Mouse (Mus musculus) G1E (cell line): ENCODE measurements around the gene Gemin4. TPM values are rescaled to one million over a fixed set of nuclear protein-coding genes. Genes with fewer than 3 reads are reported as not detected.

Experiments
- ATAC-seq: 2 replicates; pipeline ENCODE4 v1.8.0; 2016; ENCODE audit warnings: mild to moderate bottlenecking; ENCODE audit not compliant: insufficient number of reproducible peaks, poor library complexity, low FRiP score, severe bottlenecking; ENCODE audit errors: extremely low read depth
- DNase-seq: peaks from one replicate; pipeline ENCODE4 v3.0.0; 2012; ENCODE audit warnings: low spot score
- H3K27me3 ChIP-seq: 2 replicates; pipeline ENCODE4 v1.6.1; 2012; ENCODE audit warnings: mild to moderate bottlenecking, low read length, inconsistent platforms; ENCODE audit not compliant: insufficient read depth
- H3K36me3 ChIP-seq: replicated peaks from 2 replicates; pipeline ENCODE3; 2012; ENCODE audit warnings: mild to moderate bottlenecking, inconsistent platforms
- H3K4me1 ChIP-seq: 2 replicates; pipeline ENCODE4 v1.6.1; 2012; ENCODE audit warnings: low read depth, low read length, inconsistent platforms, mixed read lengths; ENCODE audit not compliant: insufficient read depth
- H3K4me3 ChIP-seq: 2 replicates; pipeline ENCODE4 v1.5.1; 2012; ENCODE audit warnings: low read depth, mild to moderate bottlenecking, inconsistent platforms, low read length, moderate library complexity, mixed read lengths
- H3K9me3 ChIP-seq: replicated peaks from 2 replicates; pipeline ENCODE4 v1.6.1; 2012; ENCODE audit warnings: inconsistent platforms
- CTCF ChIP-seq: IDR thresholded peaks from 2 replicates; pipeline ENCODE4 v1.5.1; 2012; ENCODE audit warnings: low read depth, low read length, inconsistent platforms, mixed read lengths
- GATA1 ChIP-seq: IDR thresholded peaks from 2 replicates; pipeline ENCODE4 v1.6.1; 2012; ENCODE audit warnings: borderline replicate concordance, low read length, inconsistent platforms, mixed read lengths
- GATA2 ChIP-seq: IDR thresholded peaks from 2 replicates; pipeline ENCODE4 v1.6.1; 2012; ENCODE audit warnings: low read depth, low read length, inconsistent platforms, borderline replicate concordance
- POLR2AphosphoS5 ChIP-seq: IDR thresholded peaks from 2 replicates; pipeline ENCODE4 v1.6.1; 2012; ENCODE audit warnings: low read depth, low read length, inconsistent platforms; ENCODE audit not compliant: insufficient replicate concordance
- TAL1 ChIP-seq: conservative IDR thresholded peaks from 2 replicates; pipeline ENCODE4 v1.6.1; 2012; ENCODE audit warnings: low read depth, low read length, inconsistent platforms, mixed read lengths
- polyA plus RNA-seq: library from polyadenylated mRNA; stranded (reverse); fragments of >175 nt; gene quantifications from 2 replicates; pipeline ENCODE4 v1.2.3, GENCODE M21; 2012
- total RNA-seq, 2 experiments: library from RNA; stranded (forward) in 1 of 2; stranded (reverse) in 1 of 2; fragments of 200-1000 nt in 1 of 2; fragments of >200 nt in 1 of 2; fragmentation: Nextera tagmentation in 1 of 2; gene quantifications; 2 replicates each; pipeline ENCODE4 v1.2.3; 2014 to 2017

Gemin4 gene
- total and polyA plus RNA-seq, 3 experiments, result 4.7 to 21.9 (median 19.1) TPM

DNA sequence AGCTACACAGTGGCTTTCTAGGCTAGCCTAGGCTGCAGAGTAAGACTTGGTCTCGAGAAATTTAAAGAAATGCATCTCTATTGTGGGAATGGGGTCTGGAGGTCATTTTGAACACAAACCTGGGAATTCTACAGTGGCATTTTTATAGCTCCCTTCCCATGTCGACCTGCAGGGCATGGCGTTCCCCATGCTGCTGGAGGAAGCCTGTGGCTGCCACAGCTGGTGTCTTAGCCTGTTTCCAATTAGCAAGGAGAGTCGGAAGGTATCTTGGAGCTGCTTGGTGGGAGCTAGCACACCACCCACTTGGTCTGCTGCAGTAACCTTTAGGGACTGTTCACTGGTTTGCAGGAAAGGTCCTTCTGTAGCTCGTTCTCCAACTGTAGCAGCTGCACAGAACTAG lies 38.7 kb upstream of the Gemin4 start:
- Histone ChIP-seq H3K36me3 (peaks cover 52% of the 10 kb centered on the region), H3K4me3 (no peak overlapping the region), H3K27me3 (no peaks in the 10 kb centered on the region), H3K9me3 (no peaks in the 10 kb centered on the region), H3K4me1 (no peaks in the 10 kb centered on the region)
- ATAC-seq (no peak), DNase-seq (no peak)
- no peak for TF ChIP-seq TAL1
- TF ChIP-seq GATA1, result no peak
- no peak for TF ChIP-seq CTCF
- no peak for TF ChIP-seq POLR2AphosphoS5
- TF ChIP-seq GATA2, result no peak

DNA sequence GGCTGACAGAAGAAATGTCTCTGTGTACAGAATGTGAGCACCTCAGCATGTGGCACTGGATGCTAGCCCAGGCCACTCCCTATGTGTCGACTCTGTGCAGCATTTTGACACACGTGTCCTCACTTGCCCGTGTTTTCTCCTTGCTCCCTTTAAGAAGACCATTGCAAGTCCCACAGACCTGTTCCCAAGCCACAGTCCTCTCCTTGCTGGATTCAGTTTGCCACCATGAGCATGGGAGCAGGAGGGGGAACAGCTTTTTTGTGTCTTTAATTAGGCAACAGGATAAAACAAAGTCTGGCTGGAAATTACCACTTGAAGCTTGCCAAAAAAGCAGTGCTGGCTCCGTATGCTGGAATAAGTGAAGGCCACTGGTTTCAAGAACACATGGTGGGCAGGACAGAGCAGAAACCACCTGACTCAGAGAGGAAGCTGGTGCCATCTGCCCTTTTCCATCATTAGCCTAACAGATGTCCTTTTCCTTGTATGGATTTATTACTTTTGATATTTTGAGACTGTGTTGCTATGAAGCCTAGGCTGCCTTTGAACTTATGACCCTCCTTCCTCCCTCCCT lies 38.1 kb upstream of the Gemin4 start:
- DNase-seq (no peak), ATAC-seq (no peak)
- Histone ChIP-seq H3K4me3 (no peak overlapping the region), H3K36me3 (peaks cover 54% of the 10 kb centered on the region), H3K4me1 (no peaks in the 10 kb centered on the region), H3K9me3 (no peaks in the 10 kb centered on the region), H3K27me3 (no peaks in the 10 kb centered on the region)
- no peak for TF ChIP-seq TAL1
- TF ChIP-seq GATA2, result no peak
- no peak for TF ChIP-seq CTCF
- no peak for TF ChIP-seq POLR2AphosphoS5
- TF ChIP-seq GATA1, result no peak

DNA sequence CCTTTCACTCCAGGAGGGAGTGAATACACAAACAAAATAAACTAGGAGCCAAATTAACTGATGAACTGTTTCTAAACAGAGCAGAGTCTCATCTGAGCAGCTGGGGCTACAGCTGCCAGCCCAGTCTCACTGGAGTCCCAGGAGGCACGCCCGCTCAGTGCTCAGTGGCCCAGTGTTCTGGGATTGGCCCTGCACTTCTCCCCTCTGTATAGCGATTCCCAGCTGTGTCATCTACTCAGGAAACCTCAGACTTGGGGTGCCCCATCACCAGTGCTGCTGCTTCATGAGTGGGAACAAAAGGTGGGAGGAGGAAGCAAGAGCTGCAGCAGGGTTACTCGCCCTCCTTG lies 36.4 kb upstream of the Gemin4 start:
- DNase-seq (no peak), ATAC-seq (no peak)
- Histone ChIP-seq H3K4me3 (no peak overlapping the region), H3K27me3 (no peaks in the 10 kb centered on the region), H3K36me3 (peaks cover 71% of the 10 kb centered on the region), H3K4me1 (no peaks in the 10 kb centered on the region), H3K9me3 (no peaks in the 10 kb centered on the region)
- TF ChIP-seq GATA2 (no peak), CTCF (no peak), POLR2AphosphoS5 (no peak), TAL1 (no peak), GATA1 (no peak)

DNA sequence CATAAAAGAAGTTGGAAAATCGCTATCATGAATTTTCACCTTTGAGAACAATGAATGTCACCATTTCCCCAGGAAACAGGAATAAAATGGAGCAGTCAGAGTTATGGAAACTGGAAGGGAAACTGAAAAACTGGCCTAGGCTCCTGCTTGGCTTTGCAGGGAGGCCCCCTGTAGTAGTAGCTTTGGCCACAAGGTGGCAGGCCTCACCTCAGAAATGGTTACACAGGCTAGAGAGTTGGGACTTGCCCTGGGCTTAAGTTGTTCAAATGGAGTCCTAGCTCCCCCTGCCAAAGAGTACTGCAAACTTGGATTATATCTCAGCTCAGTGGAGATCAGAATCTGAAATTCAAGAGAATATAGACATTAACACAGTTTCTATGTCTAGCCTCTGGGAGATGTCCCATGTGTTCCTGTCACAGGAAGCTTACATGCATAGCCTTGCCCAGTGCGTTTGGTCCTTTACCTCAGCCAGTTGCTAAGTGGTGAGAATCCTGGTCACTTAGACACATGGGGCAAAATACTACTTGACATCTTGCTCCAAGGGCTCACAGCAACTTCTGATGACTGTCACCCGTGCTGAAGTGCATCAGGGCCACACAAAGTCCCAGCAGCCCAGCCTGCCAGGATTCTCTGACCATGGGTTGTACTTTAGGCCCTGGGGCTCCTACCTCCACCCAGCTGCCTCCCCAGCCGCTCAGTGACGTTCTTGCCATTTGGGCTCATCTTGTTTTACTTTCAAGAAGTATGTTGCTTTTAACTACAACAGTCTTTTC lies 35.9 kb upstream of the Gemin4 start:
- H3K4me1 ChIP-seq, result no peaks in the 10 kb centered on the region
- H3K4me3 ChIP-seq, result no peak overlapping the region
- ATAC-seq (no peak), DNase-seq (peak; percentile 39)
- H3K9me3 ChIP-seq, result no peaks in the 10 kb centered on the region
- no peaks in the 10 kb centered on the region for H3K27me3 ChIP-seq
- TF ChIP-seq CTCF, result peak; percentile 55
- TF ChIP-seq GATA1, result no peak
- peaks cover 74% of the 10 kb centered on the region for H3K36me3 ChIP-seq

DNA sequence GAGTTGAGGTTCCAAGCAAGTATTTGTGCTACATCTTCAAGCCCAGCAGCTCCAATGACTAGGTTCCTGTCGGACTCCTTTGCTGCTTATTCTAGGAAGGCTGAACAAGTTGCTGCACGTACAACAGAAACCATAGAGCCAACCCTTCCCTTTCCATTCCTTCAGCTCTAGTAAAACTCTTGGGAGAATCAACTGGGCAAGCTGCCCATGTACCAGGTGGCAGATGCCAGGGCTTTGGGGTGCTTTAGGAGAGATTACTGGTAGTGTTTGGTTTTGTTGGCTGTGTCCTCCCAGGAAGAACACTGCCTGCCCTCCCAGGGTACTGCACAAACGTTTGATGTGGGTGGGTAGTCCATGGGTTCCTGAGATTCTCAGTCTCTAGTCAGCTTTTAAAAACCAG lies 34.6 kb upstream of the Gemin4 start:
- no peaks in the 10 kb centered on the region for H3K9me3 ChIP-seq
- no peak for DNase-seq

DNA sequence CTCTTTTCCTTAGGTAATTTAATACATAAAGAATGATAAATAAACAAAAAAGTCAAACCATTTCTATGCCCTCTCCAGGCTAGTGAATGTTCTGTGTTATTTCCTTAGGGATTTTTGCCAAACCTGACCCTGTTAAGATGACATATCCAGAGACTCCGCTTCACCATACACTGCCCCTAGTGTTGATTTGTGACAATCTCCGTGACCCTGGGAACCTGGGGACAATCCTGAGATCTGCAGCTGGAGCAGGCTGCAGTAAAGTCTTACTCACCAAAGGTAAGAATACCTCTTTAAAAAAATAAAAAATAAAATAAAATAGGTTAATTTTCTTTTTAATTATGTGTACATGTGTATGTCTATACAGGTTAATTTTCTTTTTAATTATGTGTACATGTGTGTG lies 29.8 kb upstream of the Gemin4 start:
- no peak for TF ChIP-seq CTCF
- TF ChIP-seq POLR2AphosphoS5, result no peak
- no peak for TF ChIP-seq TAL1
- no peak for TF ChIP-seq GATA1
- no peak for TF ChIP-seq GATA2
- no peak for DNase-seq
- peaks cover 25% of the 10 kb centered on the region for H3K4me1 ChIP-seq
- H3K4me3 ChIP-seq, result no peak overlapping the region
- H3K36me3 ChIP-seq, result peaks cover 70% of the 10 kb centered on the region
- ATAC-seq, result no peak
- H3K27me3 ChIP-seq, result no peaks in the 10 kb centered on the region
- H3K9me3 ChIP-seq, result no peaks in the 10 kb centered on the region

More for the DNA sequence above, 34.6 kb upstream of the Gemin4 start:
- H3K4me1 ChIP-seq, result no peaks in the 10 kb centered on the region
- H3K27me3 ChIP-seq, result no peaks in the 10 kb centered on the region
- TF ChIP-seq GATA2, result no peak
- TF ChIP-seq TAL1, result no peak
- TF ChIP-seq POLR2AphosphoS5, result no peak
- no peak for TF ChIP-seq GATA1
- no peak for TF ChIP-seq CTCF
- H3K36me3 ChIP-seq, result peaks cover 80% of the 10 kb centered on the region
- H3K4me3 ChIP-seq, result no peak overlapping the region
- no peak for ATAC-seq

DNA sequence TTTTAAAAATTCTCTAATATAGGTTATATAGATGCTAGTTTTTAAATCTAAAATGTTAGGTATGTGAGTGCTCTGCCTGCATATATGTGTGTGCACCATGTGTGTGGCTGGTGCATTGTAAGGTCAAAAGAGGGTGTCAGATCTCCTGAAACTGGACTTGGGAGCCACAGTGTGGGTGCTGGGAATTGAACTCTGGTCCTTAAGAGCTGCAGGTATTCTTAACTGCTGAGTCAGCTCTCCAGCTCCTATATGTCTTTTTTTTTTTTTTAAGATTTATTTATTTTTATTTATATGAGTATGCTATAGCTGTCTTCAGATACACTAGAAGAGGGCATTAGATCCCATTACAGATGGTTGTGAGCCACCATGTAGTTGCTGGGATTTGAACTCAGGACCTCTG lies 29.0 kb upstream of the Gemin4 start:
- Histone ChIP-seq H3K36me3 (peaks cover 64% of the 10 kb centered on the region), H3K9me3 (no peaks in the 10 kb centered on the region), H3K4me1 (peaks cover 27% of the 10 kb centered on the region), H3K27me3 (no peaks in the 10 kb centered on the region), H3K4me3 (no peak overlapping the region)
- DNase-seq (no peak), ATAC-seq (no peak)
- TF ChIP-seq GATA2, result no peak
- TF ChIP-seq TAL1, result no peak
- TF ChIP-seq CTCF, result no peak
- TF ChIP-seq POLR2AphosphoS5, result no peak
- no peak for TF ChIP-seq GATA1
